Mouse (Mus musculus) inflammation-experienced regulatory T-cells (primary cell): ENCODE data around the gene Pnkp. TPM values are rescaled to one million over a fixed set of nuclear protein-coding genes. Genes with fewer than 3 reads are reported as not detected.

Experiments used
- polyA plus RNA-seq, 2 experiments: library from polyadenylated mRNA; unstranded; fragments of 100-300 nt; shearing (Covaris generic); gene quantifications; one replicate each; pipeline ENCODE4 v1.2.1; 2017

Gene Pnkp
- 10 to 100 TPM; 89.6 to 97.9 TPM for polyA plus RNA-seq

GRCm38 (mm10) chr7:44857042-44857552 is at the start of gene Pnkp:
Pnkp (plus strand) TSS chr7:44857139.

GRCm38 (mm10) chr7:44815721-44816469 is 41.0 kb upstream of the Pnkp start, which contains the start of the genes Nup62 and Il4i1:
Nup62 (plus strand) TSS chr7:44816088.
Il4i1 (plus strand) TSS chr7:44816387.

GRCm38 (mm10) chr7:44816470-44817021 is 40.4 kb upstream of the Pnkp start, which contains the start of gene Atf5:
Atf5 (minus strand) TSS chr7:44816658.

GRCm38 (mm10) chr7:44848561-44849415 is 8.2 kb upstream of the Pnkp start, which contains the start of the genes Akt1s1 and Tbc1d17:
Akt1s1 (plus strand) TSS chr7:44848991.
Tbc1d17 (minus strand) TSS chr7:44849079.

GRCm38 (mm10) chr7:44869697-44870528 is 13.0 kb downstream of the Pnkp start, which contains the start of gene Ptov1:
Ptov1 (minus strand) TSS chr7:44869788.

GRCm38 (mm10) chr7:44892276-44892921 is 35.5 kb downstream of the Pnkp start, which contains the start of gene Med25:
Med25 (minus strand) TSS chr7:44892712.

GRCm38 (mm10) chr7:44895593-44896434 is 38.9 kb downstream of the Pnkp start, which contains the start of gene Fuz:
Fuz (plus strand) TSS chr7:44896079.

Other genes with a start within 250 kb of the Pnkp start
- gene Myh14, start 186.3 kb upstream of the Pnkp start, polyA plus RNA-seq, result 1 to 10 TPM in 1 of 2 experiments, under 1 TPM in 1; 0.24 to 1.8 TPM
- not detected for gene Izumo2, start 148.4 kb upstream of the Pnkp start, polyA plus RNA-seq
- 10 to 100 TPM; 92.8 to 98.9 TPM for gene Vrk3, start 108.7 kb upstream of the Pnkp start, polyA plus RNA-seq
- 1 to 10 TPM in 1 of 2 experiments, under 1 TPM in 1; 0.37 to 1.3 TPM for gene Zfp473, start 106.1 kb upstream of the Pnkp start, polyA plus RNA-seq
- 10 to 100 TPM; 40.5 to 41.4 TPM for gene Nup62, start 41.1 kb upstream of the Pnkp start, polyA plus RNA-seq
- gene Il4i1, start 40.8 kb upstream of the Pnkp start, polyA plus RNA-seq, result 1 to 10 TPM; 3.0 to 8.6 TPM
- gene Atf5, start 40.5 kb upstream of the Pnkp start, polyA plus RNA-seq, result under 1 TPM in 1 of 2 experiments, not detected in 1; 0.30 TPM
- gene Akt1s1, start 8.1 kb upstream of the Pnkp start, polyA plus RNA-seq, result 10 to 100 TPM; 26.4 to 35.3 TPM
- gene Tbc1d17, start 8.1 kb upstream of the Pnkp start, polyA plus RNA-seq, result 10 to 100 TPM; 83.2 to 90.0 TPM
- 10 to 100 TPM; 28.9 to 30.2 TPM for gene Ptov1, start 12.6 kb downstream of the Pnkp start, polyA plus RNA-seq
- gene Med25, start 35.6 kb downstream of the Pnkp start, polyA plus RNA-seq, result 10 to 100 TPM; 54.7 to 59.9 TPM
- 10 to 100 TPM; 38.7 to 55.5 TPM for gene Fuz, start 38.9 kb downstream of the Pnkp start, polyA plus RNA-seq
- gene Ap2a1, start 72.4 kb downstream of the Pnkp start, polyA plus RNA-seq, result 10 to 100 TPM; 56.8 to 69.1 TPM
- under 1 TPM in 1 of 2 experiments, not detected in 1; 0.97 TPM for gene Tsks, start 86.1 kb downstream of the Pnkp start, polyA plus RNA-seq
- 1 to 10 TPM; 1.7 to 2.5 TPM for gene Cpt1c, start 117.7 kb downstream of the Pnkp start, polyA plus RNA-seq
- gene Prmt1, start 129.4 kb downstream of the Pnkp start, polyA plus RNA-seq, result 100 to 1,000 TPM; 148 to 162 TPM
- gene Irf3, start 140.5 kb downstream of the Pnkp start, polyA plus RNA-seq, result 100 to 1,000 TPM; 224 to 233 TPM
- 10 to 100 TPM; 23.6 to 30.4 TPM for gene Bcl2l12, start 141.6 kb downstream of the Pnkp start, polyA plus RNA-seq
- 10 to 100 TPM; 34.5 to 35.4 TPM for gene Scaf1, start 159.2 kb downstream of the Pnkp start, polyA plus RNA-seq
- 10 to 100 TPM; 30.9 to 34.3 TPM for gene Rras, start 160.8 kb downstream of the Pnkp start, polyA plus RNA-seq
- 1 to 10 TPM; 2.2 to 4.1 TPM for gene Prr12, start 195.7 kb downstream of the Pnkp start, polyA plus RNA-seq
- gene Nosip, start 205.3 kb downstream of the Pnkp start, polyA plus RNA-seq, result 100 to 1,000 TPM in 1 of 2 experiments, 10 to 100 TPM in 1; 99.4 to 115 TPM
- 1 to 10 TPM; 2.7 to 4.1 TPM for gene Prrg2, start 205.5 kb downstream of the Pnkp start, polyA plus RNA-seq
- gene Rcn3, start 235.1 kb downstream of the Pnkp start, polyA plus RNA-seq, result 10 to 100 TPM in 1 of 2 experiments, 1 to 10 TPM in 1; 3.5 to 13.7 TPM
- gene Fcgrt, start 246.7 kb downstream of the Pnkp start, polyA plus RNA-seq, result 1 to 10 TPM; 1.1 to 5.2 TPM